Mouse (Mus musculus): ENCODE results near the gene Olfr1246.
"Not testable (repeated sequence)": the region's sequence is repeated elsewhere in the genome, so short reads cannot be mapped to it uniquely, and the experiment has no call there.

Gene Olfr1246

DNA sequence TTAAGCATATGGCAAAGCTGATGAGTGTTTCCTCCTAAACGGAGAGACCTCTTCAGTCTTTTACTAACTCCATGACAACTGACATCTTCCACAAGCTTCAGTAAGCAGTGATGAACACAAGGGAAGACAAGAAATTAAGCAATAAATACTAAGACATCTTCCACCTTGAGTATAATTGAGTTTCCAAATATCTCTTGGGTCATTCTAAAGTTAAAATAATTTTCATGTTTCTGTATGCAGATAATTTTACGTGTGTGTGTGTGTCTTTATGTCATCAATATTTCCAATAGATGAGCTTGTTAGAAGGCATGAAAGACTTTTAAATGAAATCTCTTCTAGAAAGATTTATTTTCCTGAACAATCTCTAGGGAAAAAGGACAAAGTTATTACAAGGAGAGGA, at the start of gene Olfr1246:
Gene Olfr1246, minus strand, starts transcription at position 101 of the 400 bp plus-strand sequence.
- DNase-seq, result no peak

DNA sequence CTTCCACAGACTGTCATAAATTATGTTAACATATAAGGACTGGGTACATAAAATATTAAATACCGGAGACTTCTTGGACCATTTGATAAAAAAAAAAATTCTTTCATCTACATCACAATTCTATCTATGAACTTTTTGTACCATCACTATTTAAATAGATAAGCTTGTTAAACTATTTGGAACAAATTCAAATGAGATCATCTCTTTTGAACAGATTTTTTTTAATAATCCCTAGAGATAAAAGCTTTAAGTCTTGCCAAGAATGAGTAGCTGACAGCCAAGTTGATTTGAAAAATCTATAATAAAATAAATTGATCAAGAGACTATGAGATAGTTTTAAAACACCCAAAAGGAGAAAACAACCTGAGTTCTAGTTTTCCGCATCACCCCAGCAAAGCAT, 41.9 kb upstream of the Olfr1246 start, which contains the start of gene Olfr1249:
Gene Olfr1249, minus strand, starts transcription at position 101 of the 400 bp plus-strand sequence.
- DNase-seq, result no peak

DNA sequence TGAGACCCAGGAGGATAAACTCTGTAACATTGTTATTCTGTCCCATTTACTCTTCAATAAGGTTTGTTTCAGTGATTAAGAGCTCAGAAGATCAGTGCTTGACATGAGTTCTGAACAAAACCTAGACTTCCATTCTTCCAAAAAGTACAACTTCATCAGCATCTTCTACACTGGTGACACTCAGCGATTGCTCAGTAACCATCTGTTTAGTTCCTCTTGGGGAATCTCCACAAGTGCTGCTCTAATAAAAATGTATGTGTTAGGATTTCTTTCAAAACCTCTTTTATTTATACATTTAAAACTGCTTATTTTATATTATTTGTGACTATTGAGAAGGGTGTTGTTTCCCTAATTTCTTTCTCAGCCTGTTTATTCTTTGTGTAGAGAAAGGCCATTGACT, 25.2 kb upstream of the Olfr1246 start, which contains the start of gene Olfr1248:
Gene Olfr1248, minus strand, starts transcription at position 101 of the 400 bp plus-strand sequence.
- not testable (repeated sequence) for DNase-seq

DNA sequence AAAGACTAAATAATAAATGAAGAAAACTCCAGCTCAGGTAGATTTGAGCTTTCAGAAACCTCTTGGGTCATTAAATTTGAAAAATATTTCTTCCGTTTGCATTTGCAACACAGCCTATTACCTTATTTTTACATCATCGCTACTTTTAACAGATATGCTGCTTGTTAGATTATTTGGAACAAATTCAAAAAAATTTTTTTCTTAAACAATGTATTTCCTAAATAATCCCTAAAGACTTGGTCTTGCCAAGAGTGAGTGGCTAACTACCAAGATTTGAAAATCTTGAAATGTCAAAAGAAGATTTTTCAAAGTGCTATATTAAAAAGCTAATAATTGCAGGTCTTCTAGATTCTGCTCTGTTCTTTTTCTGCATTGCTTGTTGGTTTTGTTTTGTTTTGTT, 21.1 kb upstream of the Olfr1246 start, which contains the start of gene Olfr1247:
Gene Olfr1247, minus strand, starts transcription at position 101 of the 400 bp plus-strand sequence.
- DNase-seq, result no peak

DNA sequence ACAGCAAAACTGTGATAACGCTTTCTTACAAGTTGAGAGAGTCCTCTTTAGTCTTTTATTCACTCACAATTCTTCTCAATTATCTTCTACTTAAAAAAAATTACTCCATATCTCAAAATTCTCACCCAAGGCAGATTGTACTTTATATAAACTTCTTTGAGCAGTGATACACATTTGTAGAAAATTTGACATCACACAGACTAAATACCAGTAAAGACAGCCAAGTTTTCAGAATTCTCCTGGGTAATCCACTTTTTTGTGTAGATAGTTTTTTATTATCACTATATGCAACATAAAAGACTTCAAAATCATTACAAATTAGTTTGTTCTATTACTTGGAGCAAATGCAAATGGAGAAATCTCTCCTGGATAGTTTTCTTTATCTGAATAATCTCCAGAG, 14.6 kb downstream of the Olfr1246 start, which contains the start of gene Olfr1245:
Gene Olfr1245, minus strand, starts transcription at position 101 of the 400 bp plus-strand sequence.
- DNase-seq, result no peak

DNA sequence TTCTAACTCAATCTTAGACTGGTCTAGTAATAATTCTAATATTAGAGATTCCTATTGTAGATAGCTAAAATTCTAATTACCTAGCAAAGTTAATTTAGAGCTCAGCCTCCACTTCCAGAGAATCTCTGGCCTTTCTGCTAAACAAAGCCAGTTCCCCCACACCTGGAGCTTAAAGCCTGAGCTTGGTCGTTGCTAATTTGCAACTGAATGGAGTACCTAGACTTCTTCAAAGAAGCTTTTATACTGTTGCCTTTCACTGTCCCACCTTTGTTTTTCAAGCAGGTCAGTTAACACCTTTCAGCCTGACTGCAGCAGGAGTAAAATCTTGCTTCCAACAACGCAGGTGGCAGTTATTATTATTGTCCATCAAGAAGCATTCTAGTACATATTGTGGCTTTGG, 30.3 kb downstream of the Olfr1246 start:
- not testable (repeated sequence) for DNase-seq

DNA sequence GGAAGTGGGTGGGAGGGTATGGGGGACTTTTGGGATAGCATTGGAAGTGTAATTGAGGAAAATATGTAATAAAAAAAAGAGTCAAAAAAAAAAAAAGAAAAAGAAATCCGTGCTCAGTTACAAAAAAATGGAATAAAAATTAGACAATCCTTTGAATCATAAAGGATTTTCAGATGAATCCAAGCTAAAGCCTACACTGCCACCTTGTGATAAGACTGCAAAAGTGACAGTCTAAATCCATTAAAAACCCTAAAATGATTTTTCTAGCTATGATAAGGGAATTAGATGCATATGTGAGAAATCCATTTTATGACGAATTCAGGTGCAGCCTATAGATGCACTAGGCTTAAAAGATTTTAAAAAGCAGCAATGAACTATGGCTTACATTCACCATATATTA, 48.4 kb downstream of the Olfr1246 start:
- DNase-seq, result no peak

DNA sequence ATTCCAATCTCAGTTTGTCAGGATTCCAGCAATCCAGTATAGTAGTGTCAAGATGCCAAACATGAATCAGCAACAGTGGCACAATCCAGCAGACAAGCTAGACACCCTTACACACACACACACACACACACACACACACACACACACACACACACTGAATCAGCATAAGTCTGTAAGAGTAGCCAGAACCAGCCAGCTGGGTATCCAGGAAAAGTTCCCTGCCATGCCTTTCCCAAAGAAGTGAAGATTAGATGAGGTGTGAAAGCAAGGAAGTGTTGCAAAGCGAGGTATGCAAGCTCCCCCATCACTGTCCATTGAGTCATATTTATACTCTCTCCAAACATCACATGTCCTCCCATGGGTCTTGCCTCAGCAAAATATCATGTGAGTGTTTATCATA, 53.0 kb downstream of the Olfr1246 start:
- DNase-seq, result no peak
